Mouse (Mus musculus): ENCODE data around the gene Stat6. TPM values are rescaled to one million over a fixed set of nuclear protein-coding genes. Genes with fewer than 3 reads are reported as not detected.

Gene Stat6
- total RNA-seq, 1 experiment from 2014 or later: 48.3 TPM

GRCm38 (mm10) chr10:127667269-127668092 is 24.7 kb downstream of the Stat6 start:
- ATAC-seq (replicated peaks; ENCODE audit: low read depth, poor library complexity, severe bottlenecking): peak; percentile 30

DNA sequence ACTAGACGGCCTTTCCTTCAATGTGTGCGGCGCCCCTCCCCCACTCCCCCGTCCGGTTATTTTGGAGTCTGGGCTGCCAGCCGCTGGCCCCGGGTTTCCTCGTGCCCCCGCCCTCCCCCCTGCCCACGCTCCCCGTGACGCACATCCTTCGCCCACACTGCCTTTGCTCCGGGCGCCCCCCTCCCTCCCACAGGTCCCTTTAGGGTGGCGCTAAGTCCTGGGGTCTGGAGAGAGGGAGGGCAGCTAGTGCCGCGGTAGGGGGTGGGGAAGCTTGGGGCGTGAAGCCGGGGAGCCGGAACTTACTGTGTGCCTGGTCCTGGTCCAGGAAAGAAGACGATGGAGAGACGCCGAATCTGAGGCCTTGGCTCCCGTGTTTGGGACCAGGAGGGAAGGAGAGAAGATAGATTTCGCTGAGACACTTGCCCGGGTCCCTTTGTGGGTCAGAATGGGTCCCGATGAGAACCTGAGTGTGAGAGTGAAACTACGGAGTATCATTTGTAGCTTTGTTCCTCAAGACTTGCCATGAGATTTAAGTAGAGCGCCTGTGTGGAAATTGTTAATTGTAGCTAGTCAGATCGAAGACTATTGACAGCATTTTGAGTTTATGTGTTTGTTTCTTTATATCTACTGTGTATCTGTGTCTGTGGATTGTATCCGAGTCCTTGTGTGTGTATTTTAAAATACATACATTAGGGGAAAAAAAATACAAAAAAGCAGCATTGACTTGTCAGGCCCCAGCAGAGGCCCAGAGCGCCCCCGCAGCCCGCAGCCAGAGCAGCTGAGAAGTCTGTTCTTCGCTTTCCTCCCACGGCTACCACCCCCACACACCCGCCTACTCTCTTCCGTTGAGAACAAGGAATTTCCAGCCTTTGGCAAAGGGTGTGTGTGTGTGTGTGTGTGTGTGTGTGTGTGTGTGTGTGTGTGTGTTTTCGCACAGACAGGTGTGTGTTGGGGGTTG is 25.6 kb downstream of the Stat6 start, which contains the start of gene Nab2:
Nab2 (minus strand) TSS at position 476 of the 958 bp plus-strand sequence.
- ATAC-seq (replicated peaks; ENCODE audit: low read depth, poor library complexity, severe bottlenecking): peak; percentile 53

- ATAC-seq (replicated peaks; ENCODE audit: low read depth, poor library complexity, severe bottlenecking): no peak
Measured at GRCm38 (mm10) chr10:127669170-127669569, 26.4 kb downstream of the Stat6 start.

- ATAC-seq (replicated peaks; ENCODE audit: low read depth, poor library complexity, severe bottlenecking): no peak
Measured at GRCm38 (mm10) chr10:127670185-127670584, 27.4 kb downstream of the Stat6 start.

DNA sequence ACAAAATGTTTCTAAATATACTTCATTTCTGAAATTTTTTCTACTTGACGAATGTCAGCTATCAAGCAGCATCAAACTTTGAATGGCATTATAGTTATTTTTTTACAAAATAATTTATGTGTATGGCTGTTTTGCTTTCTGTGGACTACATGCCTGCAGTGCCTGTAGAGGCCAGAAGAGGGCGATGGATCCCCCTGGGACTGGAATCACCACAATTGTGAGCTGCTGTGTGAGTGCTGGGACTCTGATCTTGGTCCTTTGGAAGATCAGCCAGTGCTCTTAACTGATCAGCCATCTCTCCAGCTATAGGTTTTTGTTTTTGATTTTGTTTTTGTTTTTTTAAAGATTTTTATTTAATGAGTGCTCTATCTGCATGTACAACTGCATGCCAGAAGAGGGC is 28.5 kb downstream of the Stat6 start:
- ATAC-seq (replicated peaks; ENCODE audit: low read depth, poor library complexity, severe bottlenecking): no peak

GRCm38 (mm10) chr10:127674046-127674655 is 31.4 kb downstream of the Stat6 start:
- ATAC-seq (replicated peaks; ENCODE audit: low read depth, poor library complexity, severe bottlenecking): no peak

GRCm38 (mm10) chr10:127674794-127675522 is 32.2 kb downstream of the Stat6 start:
- ATAC-seq (replicated peaks; ENCODE audit: low read depth, poor library complexity, severe bottlenecking): peak; percentile 78

DNA sequence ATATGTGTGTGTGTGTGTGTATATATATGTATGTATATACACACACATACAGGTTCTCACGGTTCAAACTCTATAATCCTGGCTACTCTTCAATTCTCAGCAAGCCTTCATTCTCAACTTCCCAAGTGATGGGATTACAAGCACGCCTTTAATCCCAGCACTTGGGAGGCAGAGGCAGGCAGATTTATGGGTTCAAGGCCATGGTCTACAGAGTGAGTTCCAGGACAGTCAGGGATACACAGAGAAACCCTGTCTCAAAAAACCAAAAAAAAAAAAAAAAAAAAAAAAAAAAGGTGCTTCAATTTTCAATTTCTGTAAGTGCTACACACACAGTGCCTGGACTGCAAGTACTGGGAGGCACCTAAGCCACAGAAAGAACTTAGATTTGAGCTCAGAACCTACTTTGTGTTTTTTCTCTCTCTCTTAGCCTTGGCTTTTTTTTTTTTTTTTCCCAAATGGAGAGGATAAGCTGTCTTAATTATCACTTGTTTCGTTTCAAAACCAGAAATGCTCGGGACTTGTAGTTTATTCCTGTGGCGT is 33.1 kb downstream of the Stat6 start:
- no peak for ATAC-seq (replicated peaks; ENCODE audit: low read depth, poor library complexity, severe bottlenecking)

DNA sequence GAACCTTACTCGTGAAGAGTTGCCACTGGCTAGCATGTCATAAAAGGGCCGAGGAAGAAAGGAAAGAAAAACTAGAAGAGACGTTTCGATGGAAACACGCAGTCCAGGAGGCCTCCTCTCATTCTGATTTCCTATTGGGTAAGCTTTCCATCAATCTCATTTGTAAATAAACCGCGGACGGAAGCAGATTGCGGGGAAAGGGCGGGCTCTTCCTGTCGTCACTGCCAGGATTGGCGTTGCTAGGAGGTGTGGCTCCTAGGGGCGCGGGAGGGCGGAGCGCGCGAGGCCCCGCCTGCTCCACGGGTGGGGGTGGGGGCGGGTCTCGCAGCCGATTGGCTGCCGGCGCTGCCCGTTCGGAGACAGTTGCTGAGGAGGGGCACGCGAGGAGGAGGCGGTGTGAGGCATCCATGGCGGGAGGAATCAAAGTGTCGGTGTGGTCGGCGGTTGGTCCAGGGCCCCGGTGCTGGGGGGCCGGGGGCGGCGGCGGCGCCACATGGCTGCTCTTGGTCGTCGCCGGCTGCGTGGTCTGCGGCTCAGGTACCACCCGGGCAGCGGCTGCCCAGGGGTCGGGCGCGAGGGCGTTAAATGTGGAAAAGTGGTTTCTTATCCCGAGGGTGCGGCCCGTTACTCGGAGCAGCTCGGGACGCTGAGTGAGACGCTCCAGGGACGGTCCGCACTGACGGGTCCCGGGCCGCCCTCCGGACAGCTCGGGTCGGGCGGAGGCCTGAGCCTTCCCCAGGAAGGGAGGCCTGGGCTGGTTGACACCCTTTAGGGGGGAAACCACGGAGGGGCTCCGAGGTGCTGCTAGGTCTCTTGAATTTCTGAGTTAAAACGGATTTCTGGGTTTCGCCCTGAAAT is 34.1 kb downstream of the Stat6 start:
- peak; percentile 83 for ATAC-seq (replicated peaks; ENCODE audit: low read depth, poor library complexity, severe bottlenecking)

GRCm38 (mm10) chr10:127677591-127678336 is 35.0 kb downstream of the Stat6 start:
- ATAC-seq (replicated peaks; ENCODE audit: low read depth, poor library complexity, severe bottlenecking): peak; percentile 62

- ATAC-seq (replicated peaks; ENCODE audit: low read depth, poor library complexity, severe bottlenecking): no peak
Measured at GRCm38 (mm10) chr10:127679208-127679607, 36.4 kb downstream of the Stat6 start.

DNA sequence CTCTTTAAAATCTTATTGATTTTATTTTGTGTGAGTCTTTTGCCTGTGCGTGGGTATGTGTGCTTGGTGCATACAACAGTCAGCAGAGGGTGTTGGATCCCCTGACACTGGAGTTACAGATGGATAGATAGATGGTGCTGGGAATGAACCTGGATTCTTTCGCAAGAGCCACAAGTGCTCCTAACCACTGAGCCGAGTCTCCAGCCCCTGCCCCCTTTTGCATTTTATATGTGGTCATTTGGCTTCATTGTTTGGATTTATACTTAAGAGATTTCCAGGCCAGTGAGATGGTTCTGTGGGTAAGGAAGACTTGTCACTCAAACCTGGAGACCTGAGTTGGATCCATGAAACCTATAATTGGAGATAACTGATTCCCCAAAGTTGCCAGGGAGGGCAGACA is 37.1 kb downstream of the Stat6 start:
- no peak for ATAC-seq (replicated peaks; ENCODE audit: low read depth, poor library complexity, severe bottlenecking)

- ATAC-seq (replicated peaks; ENCODE audit: low read depth, poor library complexity, severe bottlenecking): no peak
Measured at GRCm38 (mm10) chr10:127682886-127683285, 40.1 kb downstream of the Stat6 start.

GRCm38 (mm10) chr10:127691053-127691452 is 48.3 kb downstream of the Stat6 start:
- ATAC-seq (replicated peaks; ENCODE audit: low read depth, poor library complexity, severe bottlenecking): no peak

DNA sequence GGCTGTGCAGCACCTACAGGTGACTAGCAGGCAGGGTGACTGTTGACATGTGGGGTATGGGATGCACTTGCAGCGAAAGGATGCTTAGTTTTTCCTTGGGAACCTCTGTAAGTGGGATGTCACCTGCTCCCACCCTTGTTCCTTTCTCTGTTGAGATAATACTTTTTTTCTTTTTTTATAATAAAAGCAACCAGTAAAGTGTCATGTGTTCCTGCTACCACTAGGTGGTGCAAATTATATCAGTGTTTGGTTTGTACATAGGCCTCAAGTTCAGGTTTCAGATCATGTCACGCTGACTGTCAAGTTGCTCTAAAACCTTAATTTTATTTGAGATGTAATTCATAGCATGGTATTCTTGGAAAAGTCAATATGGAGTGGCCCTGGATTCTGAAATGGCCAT is 51.9 kb downstream of the Stat6 start:
- peak; percentile 88 for ATAC-seq (replicated peaks; ENCODE audit: low read depth, poor library complexity, severe bottlenecking)

- no peak for ATAC-seq (replicated peaks; ENCODE audit: low read depth, poor library complexity, severe bottlenecking)
Measured at GRCm38 (mm10) chr10:127695775-127696174, 53.0 kb downstream of the Stat6 start.

- ATAC-seq (replicated peaks; ENCODE audit: low read depth, poor library complexity, severe bottlenecking): no peak
Measured at GRCm38 (mm10) chr10:127698966-127699365, 56.2 kb downstream of the Stat6 start.

DNA sequence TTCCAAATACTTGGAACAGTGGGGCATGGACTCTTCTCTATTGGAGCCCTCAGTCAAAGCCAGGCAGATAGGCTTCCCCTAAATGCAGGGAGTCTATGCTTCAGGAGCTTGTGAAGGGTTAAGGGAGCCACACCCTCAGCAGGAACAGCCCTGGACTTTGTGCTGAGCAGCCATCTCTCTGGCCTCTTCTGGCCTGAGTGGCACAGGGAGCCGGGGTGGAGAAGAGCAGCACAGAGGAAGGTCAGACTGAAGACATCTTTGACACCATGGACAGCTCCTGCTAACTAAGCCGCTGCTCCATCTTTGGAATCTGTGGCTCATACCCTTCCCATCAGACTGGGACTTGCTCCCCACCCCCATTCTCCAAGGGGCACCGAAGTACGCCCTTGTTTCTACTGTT is 60.5 kb downstream of the Stat6 start:
- 0 out of 2 replicates have a peak, but pooled peaks have one; percentile 37 for ATAC-seq (replicated peaks; ENCODE audit: low read depth, poor library complexity, severe bottlenecking)
